Mouse (Mus musculus) layer of hippocampus, postnatal 25 days (tissue): ENCODE data around the gene Vcam1. TPM values are rescaled to one million over a fixed set of nuclear protein-coding genes. Genes with fewer than 3 reads are reported as not detected.

Experiments used
- DNase-seq, 2 experiments: peaks; one replicate each; pipeline ENCODE4 v3.0.0; 2022; ENCODE audit warnings: mixed read lengths in 2 of 2, low spot score in 1 of 2; ENCODE audit errors: extremely low spot score in 1 of 2
- total RNA-seq, 2 experiments: library from RNA; stranded (reverse); gene quantifications; 2 replicates each; pipeline ENCODE4 v1.2.3; 2021

Vcam1 gene
- total RNA-seq, 2 experiments from 2014 or later: 21.8 to 26.7 TPM

DNA sequence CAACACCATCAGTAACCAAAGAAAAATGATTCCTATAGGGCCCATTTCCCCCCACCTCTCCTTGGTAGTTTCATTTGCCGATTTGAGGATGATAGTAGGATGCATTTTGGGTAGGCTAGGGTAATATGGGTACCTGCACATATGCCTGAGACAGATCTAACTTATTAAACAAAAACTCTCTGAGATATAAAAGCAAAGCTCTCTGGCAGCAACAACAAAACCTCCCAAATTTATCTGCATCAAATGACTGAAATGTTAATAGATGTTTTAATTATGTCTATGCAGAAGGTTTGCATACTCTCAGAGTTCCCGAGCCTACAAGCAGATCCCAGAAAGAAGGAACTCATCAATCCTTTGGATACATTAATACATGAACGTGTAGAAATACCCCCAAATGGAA, 1.7 kb downstream of the Vcam1 start:
- no peak for DNase-seq

DNA sequence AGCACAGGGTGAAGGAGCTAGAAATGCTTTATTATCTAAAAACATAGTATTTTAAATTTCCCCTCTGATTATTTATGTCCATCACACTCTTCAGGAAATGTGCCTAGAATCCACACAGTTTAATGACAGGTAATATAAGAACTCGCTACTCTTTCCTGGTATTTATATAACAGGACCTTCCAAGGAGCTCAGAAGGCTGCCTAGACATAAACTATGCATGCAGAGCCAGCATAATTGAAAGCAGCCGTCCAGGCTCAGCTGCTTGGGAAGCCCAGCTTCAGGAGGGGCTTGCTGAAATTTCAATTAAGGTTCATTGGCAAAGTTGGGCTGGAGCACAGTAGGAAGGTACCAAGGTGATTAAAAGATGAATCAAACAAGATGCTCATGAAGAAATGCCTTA, 2.2 kb downstream of the Vcam1 start:
- no peak for DNase-seq

DNA sequence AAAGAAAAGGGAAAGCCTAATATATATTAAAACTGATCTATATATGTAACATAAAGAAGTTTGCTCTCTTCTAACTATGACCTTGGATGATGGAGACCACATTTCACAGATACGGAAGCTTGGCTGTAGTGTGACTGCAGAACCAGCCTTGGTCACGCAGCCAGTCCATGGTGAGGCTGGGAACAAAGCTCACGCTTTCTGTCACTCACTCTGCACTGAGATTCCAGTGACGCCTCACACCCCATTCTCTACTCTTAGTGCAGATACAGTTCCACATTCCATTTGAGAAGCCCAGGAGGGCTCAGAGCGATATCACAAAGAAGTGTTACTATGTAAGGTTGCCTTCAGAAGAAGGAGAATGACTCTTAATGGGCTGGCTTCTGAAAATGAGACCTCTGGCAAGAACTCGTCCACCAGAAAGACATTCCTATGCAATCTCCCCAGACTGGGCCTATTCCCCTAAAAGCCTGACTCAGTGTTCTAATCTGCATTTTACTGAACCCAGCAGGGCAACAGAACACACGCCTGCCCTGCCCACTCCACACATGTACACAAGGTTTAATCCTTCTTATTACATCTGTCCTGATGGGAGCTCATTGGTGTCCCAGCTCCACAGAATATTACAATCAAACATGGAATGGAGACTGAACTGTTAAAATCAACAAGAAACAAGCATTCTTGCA, 2.8 kb downstream of the Vcam1 start:
- DNase-seq: no peak

DNA sequence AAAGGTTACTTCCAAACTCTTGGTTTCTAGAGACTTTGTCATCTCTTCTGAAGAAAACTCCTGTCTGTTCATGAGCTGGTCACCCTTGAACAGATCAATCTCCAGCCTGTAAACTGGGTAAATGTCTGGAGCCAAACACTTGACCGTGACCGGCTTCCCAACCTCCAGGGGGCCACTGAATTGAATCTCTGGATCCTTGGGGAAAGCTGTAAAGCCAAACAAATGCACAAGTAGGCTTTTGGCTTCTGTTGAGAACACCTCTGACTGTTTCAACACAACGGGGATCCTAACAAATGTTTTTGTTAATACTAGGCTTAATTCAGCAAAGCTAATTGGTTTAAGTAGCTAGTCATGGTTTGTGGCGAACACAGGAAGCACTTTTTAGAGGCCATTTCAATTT, 3.4 kb downstream of the Vcam1 start:
- no peak for DNase-seq

DNA sequence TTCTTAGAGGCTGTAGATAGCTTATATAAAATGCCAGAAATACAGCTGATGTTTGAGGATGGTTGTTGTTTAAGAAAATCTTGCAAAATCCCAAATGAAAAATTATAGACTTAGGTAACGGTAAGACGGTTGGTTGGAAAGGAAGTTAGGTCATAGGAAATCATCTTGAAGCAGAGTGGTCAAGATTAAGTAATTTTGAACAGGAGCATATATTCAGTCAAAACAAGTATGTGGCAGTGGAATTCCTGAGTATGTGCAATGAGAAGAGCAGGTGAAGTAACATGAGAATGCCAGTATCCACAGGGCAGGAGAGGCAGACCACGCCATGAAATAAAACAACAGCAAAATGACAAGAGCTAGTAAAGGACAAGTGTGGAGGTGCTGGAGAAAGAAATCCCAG, 5.7 kb downstream of the Vcam1 start:
- no peak for DNase-seq

DNA sequence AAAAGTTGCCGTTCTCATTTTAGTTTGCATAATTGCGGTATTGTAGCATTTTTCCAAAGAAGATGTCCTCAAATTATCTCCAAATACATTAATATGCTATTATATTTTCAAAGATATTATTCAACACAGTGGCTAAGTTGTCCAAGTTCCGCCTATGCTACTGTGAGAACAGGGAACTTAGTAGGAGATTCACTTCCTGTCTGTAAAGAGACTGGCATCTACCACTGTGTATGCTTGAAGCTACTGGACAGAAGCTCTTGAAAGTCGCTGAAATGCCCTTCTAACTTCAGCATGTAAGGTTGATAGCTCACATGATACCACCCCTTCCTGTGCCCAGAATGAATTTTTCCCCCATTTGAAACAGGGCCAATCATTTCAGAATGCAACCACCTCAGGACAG, 6.8 kb downstream of the Vcam1 start:
- no peak for DNase-seq

DNA sequence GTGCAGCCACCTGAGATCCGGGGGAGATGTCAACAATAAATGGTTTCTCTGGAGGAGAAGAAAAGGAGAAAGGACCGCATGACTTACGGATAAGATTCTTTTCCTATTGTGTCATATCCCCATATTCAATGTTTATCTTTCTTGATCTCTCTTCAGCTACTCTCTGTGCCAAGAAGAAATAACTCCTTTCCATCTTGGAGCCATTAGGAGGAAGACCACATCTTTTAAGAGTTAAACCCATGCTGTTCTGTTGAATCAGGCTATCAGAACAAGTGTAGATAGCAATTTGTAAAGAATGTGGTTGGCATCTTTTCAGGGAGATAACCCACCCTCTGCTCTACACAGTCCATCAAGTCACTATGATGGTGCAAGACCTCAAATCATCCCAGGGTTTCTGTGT, 8.5 kb downstream of the Vcam1 start:
- DNase-seq: no peak

DNA sequence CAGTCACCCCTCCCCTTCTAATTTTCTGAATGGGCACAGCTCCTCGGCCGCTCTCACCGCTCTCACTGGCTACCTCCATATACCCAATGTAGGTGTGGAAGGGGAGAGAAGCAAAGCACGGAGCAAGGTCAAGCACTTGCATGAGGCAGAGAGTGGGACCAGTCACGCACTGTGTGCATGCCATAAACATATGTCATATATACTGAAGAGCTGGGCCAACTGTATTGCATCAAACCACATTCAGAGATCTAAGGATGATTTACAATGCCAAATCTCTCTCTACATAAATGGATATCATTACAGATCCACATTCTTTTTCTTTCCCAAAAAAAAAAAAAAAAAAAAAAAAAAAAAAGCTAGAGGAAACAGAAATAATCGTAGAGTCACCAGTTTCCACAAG, 9.1 kb downstream of the Vcam1 start:
- DNase-seq: no peak

DNA sequence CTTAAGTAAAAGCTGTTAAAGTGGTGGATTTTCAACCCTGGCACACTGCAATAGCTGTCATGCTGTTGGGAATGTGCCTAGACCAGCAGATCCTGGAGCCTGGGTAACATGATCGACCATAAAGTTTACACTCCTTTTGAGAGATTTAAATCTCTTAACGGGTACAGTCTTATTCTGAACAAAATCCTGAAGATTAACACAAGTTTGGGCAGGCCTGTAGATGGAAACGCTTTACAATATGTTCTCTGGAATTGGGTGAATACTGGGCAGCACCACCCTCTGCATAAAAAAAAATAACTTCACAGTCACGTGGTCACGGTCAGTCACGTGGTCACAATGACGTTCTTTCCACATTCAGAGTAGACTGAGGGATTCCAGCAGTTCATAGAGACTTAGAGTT, 10.3 kb downstream of the Vcam1 start:
- no peak for DNase-seq

DNA sequence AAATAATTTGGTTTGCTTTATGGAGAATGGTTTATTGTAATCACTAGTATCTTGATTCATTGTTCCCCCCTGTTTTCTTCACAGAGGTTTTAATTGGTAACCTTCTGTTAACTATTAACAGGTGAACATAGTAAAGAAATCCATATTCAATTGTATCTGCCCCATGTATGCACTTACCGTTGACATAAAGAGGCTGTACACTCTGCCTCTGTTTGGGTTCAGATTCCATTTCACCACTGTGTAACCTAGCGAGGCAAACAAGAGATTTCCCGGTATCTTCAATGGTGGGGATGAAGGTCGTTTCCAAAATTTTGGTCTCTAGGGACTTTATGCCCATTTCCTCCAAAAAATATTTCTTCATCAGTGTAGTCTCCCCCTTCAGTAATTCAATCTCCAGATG, 12.4 kb downstream of the Vcam1 start:
- DNase-seq: no peak

DNA sequence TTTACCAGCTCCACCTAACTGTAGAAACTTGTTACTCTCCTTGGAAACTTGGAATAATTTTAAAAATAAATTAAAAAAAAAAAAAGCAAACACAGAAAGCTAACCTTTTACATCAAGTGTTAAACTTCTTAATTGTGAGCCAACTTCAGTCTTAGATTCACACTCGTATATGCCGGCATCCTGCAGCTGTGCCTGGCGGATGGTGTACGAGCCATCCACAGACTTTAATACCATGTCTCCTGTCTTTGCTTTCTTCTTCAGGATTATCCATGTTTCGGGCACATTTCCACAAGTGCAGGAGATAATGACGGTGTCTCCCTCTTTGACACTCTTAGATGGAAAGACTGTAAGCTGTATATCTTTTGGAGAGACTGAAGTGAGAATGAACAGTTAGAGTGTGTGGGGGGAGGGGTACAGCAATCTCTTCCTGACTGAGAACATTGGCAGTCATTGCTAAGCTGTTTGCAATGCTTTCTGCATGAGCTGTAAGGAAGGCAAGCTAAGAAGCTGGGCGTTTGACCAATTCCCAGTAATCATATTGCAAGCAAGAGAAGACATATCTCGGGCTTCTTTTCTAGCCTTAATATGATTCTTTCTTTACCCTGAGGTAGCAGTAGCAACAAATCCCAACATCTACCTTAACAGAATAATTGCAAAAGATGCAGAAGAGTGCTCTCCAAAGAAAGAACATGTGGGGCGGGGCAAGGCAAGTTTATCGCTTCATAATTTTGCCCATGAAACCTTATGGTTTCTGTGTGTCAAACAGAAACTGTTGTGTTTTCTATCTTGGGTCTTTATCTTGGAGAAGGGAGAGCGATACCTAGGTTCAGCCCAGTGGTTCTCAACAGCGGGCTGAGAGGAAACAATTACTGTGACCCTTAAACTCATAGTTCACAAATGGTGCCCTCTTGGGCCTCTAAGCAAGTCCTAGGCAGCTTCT, 15.0 kb downstream of the Vcam1 start:
- no peak for DNase-seq

DNA sequence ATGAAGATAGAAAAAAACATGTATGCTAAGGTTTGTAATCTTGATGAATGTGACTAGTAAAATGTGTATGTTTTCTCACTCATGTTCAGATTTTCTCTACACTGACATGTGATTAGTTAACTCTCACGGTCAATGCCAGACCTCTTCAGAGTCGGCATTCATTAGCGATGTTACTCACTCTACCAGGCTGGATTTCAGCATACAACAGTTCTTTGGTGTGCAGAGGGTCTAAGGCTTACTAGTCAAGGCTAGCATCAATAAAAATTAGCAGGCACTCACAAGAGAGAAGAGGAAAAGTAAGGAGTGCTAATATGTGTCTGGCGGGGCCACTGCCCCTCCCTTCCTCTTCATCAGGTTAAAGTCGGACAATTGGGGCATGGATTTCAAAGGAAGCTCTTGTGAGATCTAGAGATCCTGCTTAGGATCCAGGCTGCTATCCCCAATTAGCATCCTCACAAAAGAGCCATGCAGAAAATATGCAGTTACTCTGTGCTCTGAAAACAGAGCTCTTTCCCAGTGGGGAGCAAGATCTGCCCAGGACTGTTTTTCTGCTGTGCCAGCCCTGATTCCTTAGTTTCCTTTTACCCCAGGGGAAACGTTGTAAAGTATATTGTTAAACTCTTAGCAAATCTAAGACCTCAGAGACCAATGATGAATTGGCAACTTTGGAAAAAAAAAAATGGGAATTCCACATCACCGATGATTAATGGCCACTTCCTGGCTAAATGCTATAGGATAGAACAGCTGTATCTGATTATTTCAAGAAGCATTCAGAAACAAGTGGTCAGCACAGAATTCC, 15.8 kb downstream of the Vcam1 start:
- no peak for DNase-seq

DNA sequence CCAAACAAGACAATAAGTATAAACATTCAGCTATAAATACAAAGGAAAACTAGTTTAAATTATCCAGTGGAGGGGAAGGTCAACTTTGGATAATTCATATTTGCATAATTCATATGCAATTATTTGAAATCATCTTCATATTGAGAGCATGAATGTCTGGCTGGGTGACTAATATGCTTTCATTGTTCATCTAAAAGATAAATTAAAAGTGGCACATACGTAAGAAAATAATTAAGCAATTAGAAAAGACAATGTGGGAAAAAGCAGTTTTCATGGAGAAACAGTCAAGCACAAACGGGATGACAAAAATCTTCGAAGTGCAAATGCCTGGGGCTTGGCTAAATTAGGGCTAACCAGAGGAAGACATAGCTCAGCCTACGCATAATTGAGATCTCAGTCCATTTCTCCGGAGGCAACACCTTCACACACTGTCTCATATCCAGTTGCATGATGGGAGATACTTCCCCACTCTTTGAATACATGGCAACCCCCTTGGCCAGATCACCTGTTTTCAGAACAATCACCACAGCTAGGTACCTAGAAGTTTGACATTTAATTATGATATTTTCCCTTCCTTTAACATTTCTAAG, 16.6 kb downstream of the Vcam1 start:
- DNase-seq: no peak

DNA sequence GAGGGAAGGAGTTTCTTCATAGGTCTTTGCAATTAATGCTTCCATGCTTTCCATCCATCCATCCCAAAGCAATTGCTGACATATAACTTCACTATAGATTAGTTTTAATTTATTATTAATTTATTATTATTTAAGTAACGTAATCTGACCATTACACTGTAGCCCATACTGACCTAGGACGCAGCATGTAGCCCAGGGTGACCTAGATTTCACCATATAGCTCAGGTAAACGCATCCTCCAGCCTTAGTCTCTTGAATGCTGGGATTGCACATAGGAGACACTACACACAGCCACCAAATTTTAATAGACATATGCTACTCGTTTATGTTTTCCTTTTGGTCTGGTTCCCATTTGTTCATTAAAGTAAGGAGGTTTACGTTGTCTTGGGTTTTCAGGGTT, 23.8 kb downstream of the Vcam1 start:
- no peak for DNase-seq

DNA sequence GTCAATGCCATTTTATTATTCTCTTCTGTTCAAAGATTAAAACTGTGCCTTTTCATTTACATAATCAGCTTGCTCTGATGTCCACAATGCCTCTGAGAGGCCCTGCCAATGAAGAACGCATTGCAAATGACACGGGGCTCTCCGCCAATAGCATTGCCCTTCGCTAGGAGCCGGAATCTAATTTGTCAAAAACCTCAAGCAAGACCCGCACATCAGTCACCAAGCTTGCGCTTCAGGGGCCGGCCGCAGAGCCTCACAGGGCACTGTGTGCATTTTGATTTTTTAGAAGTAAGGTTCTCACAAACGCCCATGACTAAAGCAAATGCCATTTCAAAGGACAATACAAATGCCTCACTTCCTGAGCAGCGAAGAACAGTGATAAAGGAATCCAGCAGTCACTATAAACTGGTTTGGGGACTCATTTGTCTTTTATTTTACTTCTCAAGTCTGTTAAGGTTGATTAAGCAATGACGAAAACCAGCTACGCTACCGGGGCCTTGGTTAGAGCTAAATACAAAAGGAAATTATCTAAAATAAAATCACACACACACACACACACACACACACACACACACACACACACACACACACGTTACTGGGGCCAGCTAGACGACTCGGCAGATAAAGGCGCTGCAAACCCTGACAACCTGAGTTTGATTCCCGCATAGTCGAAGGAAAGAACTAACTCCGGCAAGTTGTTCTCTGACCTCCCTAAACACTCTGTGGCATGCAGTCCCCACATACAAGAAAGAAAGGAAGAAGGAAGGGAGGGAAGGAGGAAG, 24.4 kb downstream of the Vcam1 start:
- peak; percentile 14 to 33 for DNase-seq

DNA sequence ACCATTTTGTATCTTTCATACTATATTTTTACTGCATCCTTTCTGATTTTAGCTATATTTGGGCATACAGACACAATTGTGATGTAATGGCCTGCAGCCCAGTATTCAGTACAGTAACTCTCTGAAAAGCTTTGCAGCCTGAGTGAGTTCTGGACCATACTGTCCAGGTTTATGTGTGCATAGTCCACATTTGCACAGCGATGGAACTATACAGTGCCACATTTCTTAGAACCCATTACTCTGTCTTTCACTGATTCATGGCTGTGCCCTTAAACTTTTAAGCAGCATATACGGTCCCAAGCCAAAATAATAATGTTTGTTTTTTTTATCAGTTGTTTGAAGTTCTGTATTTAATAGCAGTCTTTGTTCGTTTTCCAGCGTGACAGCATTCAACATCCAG, 25.2 kb downstream of the Vcam1 start:
- DNase-seq: no peak

DNA sequence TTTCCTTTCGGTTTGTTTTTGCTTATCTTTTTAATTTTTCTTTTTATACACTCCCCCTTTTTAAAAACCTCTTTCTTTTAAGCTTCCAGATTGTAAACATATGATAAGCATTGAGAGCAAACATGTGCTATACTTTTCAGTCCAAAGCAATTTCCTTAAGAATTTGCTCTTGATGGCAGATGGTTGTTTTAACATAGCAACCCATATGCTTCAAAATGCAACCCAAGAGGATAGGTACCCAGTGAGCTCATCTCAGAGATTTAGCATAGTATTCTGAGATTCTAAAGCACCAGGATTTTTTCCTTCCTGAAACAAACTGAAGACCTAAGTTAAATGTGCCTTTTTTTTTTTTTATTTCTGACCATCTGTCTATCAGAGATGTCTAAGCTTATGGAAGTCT, 28.6 kb downstream of the Vcam1 start:
- DNase-seq: no peak

DNA sequence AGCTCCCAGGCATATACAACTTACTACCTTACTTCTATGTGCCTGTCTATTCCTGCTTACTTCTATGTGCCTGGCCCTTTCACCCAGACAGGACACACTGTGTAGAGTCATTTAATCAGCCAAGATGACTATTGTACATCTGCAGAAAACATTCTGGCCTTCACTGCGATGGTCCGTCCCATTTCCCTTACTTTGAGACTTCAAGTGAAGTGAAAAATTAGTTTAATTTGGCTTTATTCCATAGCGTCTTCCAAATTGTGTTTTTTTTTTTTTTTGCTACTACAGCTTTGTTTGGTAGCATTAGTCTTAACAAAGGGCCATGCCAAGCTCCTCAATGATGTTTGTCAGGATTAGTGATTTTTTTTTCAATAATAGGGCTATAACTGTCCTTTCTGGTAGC, 33.6 kb downstream of the Vcam1 start:
- no peak for DNase-seq

DNA sequence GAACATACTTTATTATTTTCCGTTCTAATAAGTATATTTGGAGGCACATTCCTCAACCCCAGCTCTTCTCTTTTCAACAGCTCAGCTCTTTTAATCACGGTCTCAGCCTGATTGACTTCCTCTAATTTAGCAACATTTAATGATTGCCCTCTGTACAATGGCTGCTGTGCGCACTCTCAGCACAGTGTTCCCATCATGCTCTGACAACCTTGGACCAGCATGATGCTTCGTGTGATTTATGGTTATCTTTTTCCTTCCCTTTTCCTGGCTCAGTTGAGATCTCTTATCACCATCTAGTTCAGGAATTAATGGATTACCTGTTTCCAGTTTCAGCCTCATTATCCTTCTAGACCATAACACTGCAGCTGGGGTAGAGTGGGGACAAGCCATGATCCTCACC, 34.2 kb downstream of the Vcam1 start:
- no peak for DNase-seq

DNA sequence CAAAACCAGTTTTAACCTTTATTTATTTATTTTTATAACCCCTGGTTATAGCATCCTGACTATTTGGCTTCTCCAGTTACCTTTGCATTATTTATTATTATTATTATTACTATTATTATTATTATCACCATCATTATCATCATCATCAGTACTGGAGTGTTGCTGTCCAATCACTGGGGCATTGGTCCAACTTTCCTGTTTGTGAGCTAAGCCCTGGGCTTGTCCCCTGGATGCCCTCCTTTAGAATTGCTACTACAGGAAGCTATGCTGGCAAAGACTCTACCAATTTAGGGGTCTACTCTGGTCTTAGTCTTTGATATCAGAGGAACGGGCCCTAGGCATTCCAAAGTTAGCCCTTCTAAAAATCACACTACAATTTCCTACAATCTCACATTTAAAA, 34.6 kb downstream of the Vcam1 start:
- no peak for DNase-seq
